Mouse (Mus musculus) Patski (cell line): ENCODE results near the gene Pcgf2. TPM values are rescaled to one million over a fixed set of nuclear protein-coding genes. Genes with fewer than 3 reads are reported as not detected.
"Not testable (repeated sequence)": the region's sequence is repeated elsewhere in the genome, so short reads cannot be mapped to it uniquely, and the experiment has no call there.

ENCODE experiments used
- ATAC-seq: fragments of 100-300 bp; one replicate; pipeline ENCODE4 v1.8.0; 2021
- CTCF ChIA-PET: fragments of 350-600 bp; sonication (Branson Sonifier 250); formaldehyde crosslinking; loops from one replicate; lab custom pipeline; 2022; ENCODE audit warnings: inconsistent platforms; lab: Charles Lee
- POLR2A ChIA-PET: fragments of 350-600 bp; sonication (Branson Sonifier 250); formaldehyde crosslinking; loops from one replicate; lab custom pipeline; 2022; ENCODE audit warnings: antibody characterized with exemption, inconsistent platforms; lab: Charles Lee
- DNase-seq: peaks from one replicate; pipeline ENCODE4 v3.0.0-alpha.2; 2011; ENCODE audit warnings: low read depth, low spot score
- H3K27me3 ChIP-seq: fragments of 371-371 bp; one replicate; pipeline ENCODE4 v1.5.1; 2021
- CTCF ChIP-seq: fragments of 100-300 bp; IDR thresholded peaks from one replicate; pipeline ENCODE4 v1.5.1; 2021
- in situ Hi-C: fragments of 300-500 bp; cut with MboI; formaldehyde crosslinking; loops from 3 replicates; pipeline ENCODE4 v1.11.1; 2018; ENCODE audit warnings: low pct_unique_long_range_greater_than_20kb, mixed read lengths
- polyA plus RNA-seq: library from polyadenylated mRNA; unstranded; gene quantifications from one replicate; pipeline ENCODE4 v1.2.3, GENCODE M21; 2021

The Pcgf2 gene
- polyA plus RNA-seq, 1 experiment from 2014 or later: 47.3 TPM

DNA sequence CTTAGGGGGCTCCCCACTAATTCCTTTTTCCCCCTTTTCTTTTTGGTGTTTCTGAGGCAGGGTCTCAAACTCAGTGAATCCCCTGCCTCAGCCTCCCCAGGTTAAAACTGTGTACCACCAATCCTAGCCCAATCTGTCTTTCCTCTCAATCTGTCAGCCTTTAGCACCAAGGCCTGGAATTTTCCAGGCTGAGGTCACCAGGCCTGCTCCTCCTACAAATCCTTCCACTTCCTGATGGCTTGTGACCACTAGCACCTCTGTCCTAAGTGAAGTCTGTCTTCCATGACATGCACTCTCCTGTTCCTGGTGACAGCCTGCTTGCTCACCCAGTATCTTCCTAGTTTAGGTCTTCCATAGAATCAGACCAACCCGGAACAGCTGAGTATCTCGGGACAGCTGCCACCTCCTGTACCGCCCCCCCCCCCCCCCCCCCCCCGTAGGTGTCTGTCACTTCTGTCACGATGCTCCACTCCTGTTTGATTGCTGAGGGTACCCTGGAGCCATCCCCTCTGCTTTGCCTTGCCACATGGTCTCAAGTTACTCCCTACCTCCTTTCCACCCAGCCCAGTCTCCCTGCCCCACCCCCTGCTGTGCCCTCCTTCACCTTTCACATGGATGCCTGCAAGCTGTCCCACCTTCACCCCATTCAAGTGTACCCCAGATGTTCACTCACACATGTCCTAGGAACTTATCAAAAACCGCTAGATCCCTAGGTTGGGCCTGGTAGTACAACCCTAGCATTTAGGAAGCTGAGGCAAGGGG, 42.9 kb downstream of the Pcgf2 start:
- POLR2A ChIA-PET: interaction anchor here (0.8 to 1.6 kb wide), 2 partner anchors 27 to 150 kb away, joined by 3 to 4 read pairs; no protein-coding TSS in a partner anchor
- H3K27me3 ChIP-seq: no peaks in the 10 kb centered on the region
- no peak for TF ChIP-seq CTCF
- in situ Hi-C loops: no loop called here
- ATAC-seq (no peak), DNase-seq (no peak)
- CTCF ChIA-PET: interaction anchor here (0.9 to 1.3 kb wide), 3 partner anchors 11 to 18 kb away, joined by 3 to 5 read pairs (median 3); no protein-coding TSS in a partner anchor

DNA sequence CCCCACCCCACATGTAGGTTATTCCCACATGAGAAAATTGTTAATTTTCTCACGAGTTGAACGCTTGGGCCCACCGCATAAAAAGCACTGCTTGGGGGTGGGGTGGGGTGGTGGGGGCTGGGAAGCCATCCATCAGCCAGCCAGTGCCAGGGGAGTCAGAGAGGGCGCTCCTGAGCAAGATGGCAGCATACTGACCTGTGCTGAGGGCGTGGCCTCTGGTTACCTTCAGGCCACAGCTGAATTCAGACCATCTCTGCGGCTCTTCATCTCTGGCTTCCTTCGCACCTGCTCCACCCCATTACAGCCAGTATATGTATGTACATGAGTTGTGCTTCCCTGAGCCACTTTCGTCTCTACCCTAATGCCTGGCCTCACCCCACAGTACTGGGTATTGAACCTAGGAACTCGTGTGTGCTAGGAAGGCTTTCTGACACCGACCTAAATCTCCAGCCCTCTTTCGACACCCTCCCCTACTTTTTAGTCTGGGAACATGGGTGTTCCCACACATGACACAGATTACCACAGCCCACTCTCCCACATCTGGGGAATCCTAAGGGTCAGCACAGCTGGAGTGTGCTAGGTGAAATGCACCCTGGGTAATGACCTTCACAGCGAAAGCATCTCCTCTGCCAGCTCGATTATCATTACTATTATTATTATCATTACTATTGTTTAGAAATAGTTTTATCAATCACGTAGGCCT, 43.9 kb downstream of the Pcgf2 start:
- CTCF ChIA-PET: interaction anchor here (1.3 kb wide), 1 partner anchor 19 kb away, joined by 3 read pairs; no protein-coding TSS in a partner anchor
- in situ Hi-C loops: no loop called here
- no peak for ATAC-seq
- POLR2A ChIA-PET: interaction anchor here (0.8 kb wide), 1 partner anchor 151 kb away, joined by 3 read pairs; no protein-coding TSS in a partner anchor
- TF ChIP-seq CTCF: no peak
- H3K27me3 ChIP-seq: no peaks in the 10 kb centered on the region
- DNase-seq: no peak

DNA sequence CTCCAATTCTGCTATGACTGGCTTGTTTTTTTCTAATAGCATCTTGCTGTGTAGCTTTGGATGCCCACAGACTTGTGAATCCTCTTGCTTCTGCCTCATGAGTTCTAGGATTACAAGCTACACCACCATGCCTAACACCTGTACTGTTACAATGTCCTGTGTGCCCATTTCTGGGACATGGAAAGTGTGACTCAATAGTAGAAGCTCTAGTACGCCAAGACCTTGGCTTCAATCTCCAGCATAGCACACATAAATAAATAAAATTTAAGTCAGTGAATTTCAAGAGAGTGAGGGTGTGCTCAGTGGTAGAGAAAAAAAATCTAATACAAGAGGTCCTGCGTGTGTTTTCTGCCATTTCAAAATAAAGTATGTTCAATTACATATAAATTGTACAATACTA, 46.1 kb downstream of the Pcgf2 start:
- CTCF ChIA-PET: interaction anchor here (1.0 to 2.1 kb wide), 2 partner anchors 9 to 35 kb away, joined by 3 to 6 read pairs; no protein-coding TSS in a partner anchor
- POLR2A ChIA-PET: no interaction called here
- DNase-seq (no peak), ATAC-seq (no peak)
- H3K27me3 ChIP-seq: no peaks in the 10 kb centered on the region
- TF ChIP-seq CTCF: no peak
- in situ Hi-C loops: no loop called here

DNA sequence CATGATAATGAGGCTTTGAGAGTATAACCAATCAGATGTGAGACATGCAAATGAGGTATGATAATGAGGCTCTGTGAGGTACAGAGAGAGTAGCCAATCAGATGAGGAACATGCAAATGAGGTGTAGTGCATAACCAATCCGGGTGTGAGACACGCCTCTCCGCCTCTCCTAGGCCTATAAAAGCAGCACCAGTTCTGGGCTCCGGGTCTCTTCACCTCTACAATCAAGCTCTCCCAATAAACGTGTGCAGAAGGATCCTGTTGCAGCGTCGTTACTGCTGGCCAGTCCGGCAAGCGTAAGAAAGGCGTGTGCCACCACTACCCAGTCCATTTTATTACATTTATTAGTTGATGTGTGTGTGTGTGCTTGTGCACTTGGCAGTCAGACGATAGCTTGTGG, 46.9 kb downstream of the Pcgf2 start:
- ATAC-seq, POLR2A ChIA-PET, H3K27me3 ChIP-seq, in situ Hi-C loops, DNase-seq: not testable (repeated sequence)
- CTCF ChIA-PET: interaction anchor here (2.1 kb wide), 1 partner anchor 8 kb away, joined by 6 read pairs; no protein-coding TSS in a partner anchor

DNA sequence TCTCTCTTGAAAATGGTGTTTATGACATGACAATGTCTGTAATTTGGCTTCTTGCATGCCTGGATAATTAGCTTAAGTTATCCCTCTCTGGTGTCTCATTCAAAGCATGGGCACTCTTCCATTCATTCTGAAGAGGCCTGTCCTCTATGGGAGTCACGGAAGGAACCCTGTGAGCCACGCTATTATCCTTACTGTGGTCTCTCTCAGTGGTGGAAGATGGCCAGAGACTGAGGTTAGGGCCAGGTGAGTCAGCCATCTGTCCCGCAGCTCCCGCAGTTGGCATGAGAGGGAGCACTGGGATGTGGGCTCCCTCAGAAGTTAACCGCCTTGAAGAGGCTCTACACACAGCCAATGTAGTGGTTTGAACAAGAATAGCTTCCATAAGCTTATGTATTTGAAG, 50.0 kb downstream of the Pcgf2 start:
- ATAC-seq (peak; percentile 39), DNase-seq (peak; percentile 55)
- CTCF ChIA-PET: interaction anchor here (1.3 kb wide), 1 partner anchor 48 kb away, joined by 3 read pairs; no protein-coding TSS in a partner anchor
- in situ Hi-C loops: no loop called here
- no peaks in the 10 kb centered on the region for H3K27me3 ChIP-seq
- TF ChIP-seq CTCF: no peak
- POLR2A ChIA-PET: interaction anchor here (1.5 kb wide), 1 partner anchor 11 kb away, joined by 3 read pairs; no protein-coding TSS in a partner anchor

DNA sequence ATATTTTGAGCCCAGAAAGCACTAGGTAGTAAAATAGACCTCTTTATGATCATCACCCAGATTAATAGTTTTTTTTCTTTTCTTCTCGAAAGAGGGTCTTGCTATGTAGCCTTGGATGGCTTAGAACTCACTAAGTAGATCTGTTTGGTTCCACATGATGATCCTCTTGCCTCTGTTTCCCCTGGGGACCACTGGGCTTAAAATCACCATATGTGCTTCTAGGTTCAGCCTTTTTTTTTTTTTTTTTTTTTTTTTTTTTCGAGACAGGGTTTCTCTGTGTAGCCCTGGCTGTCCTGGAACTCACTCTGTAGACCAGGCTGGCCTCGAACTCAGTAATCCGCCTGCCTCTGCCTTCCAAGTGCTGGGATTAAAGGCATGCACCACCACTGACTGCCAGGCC, 51.8 kb downstream of the Pcgf2 start:
- H3K27me3 ChIP-seq, POLR2A ChIA-PET, ATAC-seq, CTCF ChIA-PET, DNase-seq: not testable (repeated sequence)
- in situ Hi-C loops: loop anchor here (5.0 kb wide), 1 partner anchor 49 kb away; no protein-coding TSS in a partner anchor

DNA sequence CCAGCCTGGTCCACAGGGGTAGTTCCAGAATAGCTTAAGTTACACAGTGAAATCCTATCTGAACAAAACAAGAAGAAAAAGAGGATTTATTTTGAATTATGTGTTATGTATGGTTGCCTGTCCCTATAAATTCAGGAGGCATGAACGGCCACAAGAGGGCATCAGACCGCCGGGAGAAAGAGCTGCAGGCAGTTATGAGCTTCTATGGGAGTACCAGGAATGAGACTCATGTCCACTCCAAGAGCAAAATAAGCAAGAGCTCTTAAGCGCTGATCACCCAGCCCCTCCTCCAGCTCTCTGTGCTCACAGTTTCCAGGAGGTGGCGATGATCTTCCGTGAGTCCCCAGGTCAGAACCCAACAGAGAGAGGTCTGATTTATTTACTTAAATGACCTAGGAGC, 55.5 kb downstream of the Pcgf2 start:
- TF ChIP-seq CTCF: peak; percentile 85
- POLR2A ChIA-PET: interaction anchor here (0.7 kb wide), 1 partner anchor 15 kb away, joined by 3 read pairs; no protein-coding TSS in a partner anchor
- CTCF ChIA-PET: interaction anchor here (0.8 to 2.0 kb wide), 12 partner anchors 9 to 91 kb away, joined by 3 to 13 read pairs (median 4); partner anchors contain the start of genes Mllt6 and Pcgf2
- no peak for DNase-seq
- no peak for ATAC-seq
- in situ Hi-C loops: loop anchor here (5.0 kb wide), 1 partner anchor 52 kb away; no protein-coding TSS in a partner anchor
- H3K27me3 ChIP-seq: peaks cover 5% of the 10 kb centered on the region

DNA sequence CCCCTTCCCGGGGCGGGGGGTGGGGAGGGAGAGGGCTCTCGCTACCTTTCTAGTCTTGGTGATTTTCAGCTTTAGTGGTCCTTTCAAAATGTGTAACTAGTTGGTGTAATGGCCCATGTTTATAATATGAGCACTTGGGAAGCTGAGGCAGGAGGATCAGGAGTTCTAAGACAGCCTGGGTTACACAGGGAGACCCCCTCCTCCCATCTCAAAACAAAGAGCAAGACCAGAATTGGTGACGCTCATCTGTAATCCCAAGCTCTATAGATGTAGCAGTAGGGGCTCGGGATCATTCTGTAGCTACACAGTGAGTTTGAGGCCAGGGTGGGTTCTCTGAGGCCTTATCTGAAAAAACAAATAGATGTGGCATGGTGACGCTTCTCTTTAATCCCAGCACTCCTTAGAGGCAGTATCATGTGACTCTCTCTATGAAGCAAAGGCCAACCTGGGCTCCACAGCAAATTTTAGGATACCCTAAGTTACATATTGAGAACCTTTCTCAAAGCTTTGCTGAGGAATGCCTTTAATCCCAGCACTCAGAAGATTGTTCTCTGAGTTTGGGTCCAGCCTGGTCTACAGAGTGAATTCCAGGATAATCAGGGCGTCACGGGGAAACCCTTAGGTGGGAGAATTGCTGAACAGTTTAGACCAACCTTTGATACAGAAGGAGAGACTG, 56.8 kb downstream of the Pcgf2 start:
- POLR2A ChIA-PET: no interaction called here
- CTCF ChIA-PET: interaction anchor here (1.7 to 2.0 kb wide), 2 partner anchors 50 to 56 kb away, joined by 11 to 13 read pairs; partner anchors contain the start of gene Pcgf2
- DNase-seq (no peak), ATAC-seq (no peak)
- TF ChIP-seq CTCF: no peak
- peaks cover 5% of the 10 kb centered on the region for H3K27me3 ChIP-seq
- in situ Hi-C loops: no loop called here

DNA sequence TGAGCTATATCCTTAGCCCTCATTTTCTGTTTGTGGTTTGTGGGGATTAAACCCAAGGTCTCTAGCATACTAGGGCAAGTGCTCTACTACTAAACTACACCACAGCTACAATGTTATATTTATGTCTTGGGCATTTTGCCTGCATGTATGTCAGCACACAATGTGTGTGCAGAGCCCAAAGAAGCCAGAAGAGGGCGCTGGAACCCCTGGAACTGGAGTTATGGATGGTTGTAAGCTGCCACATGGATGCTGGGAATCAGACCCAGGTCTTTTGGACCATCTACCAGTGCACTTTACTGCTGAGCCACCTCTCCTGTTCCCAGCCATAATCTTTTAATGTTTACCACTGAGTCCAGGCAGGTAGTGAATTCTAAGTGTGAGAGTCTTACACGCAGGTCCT, 57.6 kb downstream of the Pcgf2 start:
- DNase-seq (no peak), ATAC-seq (no peak)
- peaks cover 7% of the 10 kb centered on the region for H3K27me3 ChIP-seq
- in situ Hi-C loops: no loop called here
- ChIA-PET CTCF (interaction anchor here (0.9 to 1.4 kb wide), 2 partner anchors 10 to 55 kb away, joined by 4 read pairs; no protein-coding TSS in a partner anchor), POLR2A (no interaction called here)
- TF ChIP-seq CTCF: peak; percentile 52

DNA sequence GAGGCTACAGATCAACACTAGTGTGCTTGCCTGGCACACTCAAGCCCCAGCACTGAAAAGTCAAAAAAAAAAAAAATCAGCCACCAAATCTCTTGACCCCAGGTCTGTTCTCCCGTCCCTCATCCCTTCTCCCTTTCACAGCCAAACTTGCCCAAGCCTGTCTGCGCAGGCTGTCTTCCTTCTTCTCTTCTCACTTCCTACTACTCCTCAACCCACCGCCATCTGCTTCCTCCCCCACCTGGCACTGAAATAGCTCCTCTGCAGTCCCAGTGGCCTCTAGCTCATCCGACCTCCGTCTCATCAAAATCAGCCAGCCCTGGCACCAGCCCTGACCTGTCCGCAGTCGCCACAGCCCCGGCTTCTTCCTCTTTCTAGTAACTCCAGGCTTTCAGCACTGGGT, 58.6 kb downstream of the Pcgf2 start:
- CTCF ChIA-PET: interaction anchor here (0.9 to 1.4 kb wide), 2 partner anchors 9 to 45 kb away, joined by 3 to 4 read pairs; no protein-coding TSS in a partner anchor
- ATAC-seq (no peak), DNase-seq (no peak)
- in situ Hi-C loops: no loop called here
- no peak for TF ChIP-seq CTCF
- POLR2A ChIA-PET: no interaction called here
- peaks cover 8% of the 10 kb centered on the region for H3K27me3 ChIP-seq

Other genes starting within 250 kb of the Pcgf2 start
- 0.17 TPM for gene 4933428G20Rik, start 200.2 kb downstream of the Pcgf2 start, polyA plus RNA-seq
- 1.8 TPM for gene Srcin1, start 124.3 kb downstream of the Pcgf2 start, polyA plus RNA-seq
- gene Epop, start 70.8 kb downstream of the Pcgf2 start, polyA plus RNA-seq: 5.3 TPM
- 28.1 TPM for gene Mllt6, start 37.1 kb downstream of the Pcgf2 start, polyA plus RNA-seq
- gene Cisd3, start 14.7 kb downstream of the Pcgf2 start, polyA plus RNA-seq: 60.3 TPM
- 246 TPM for gene Psmb3, start 2.9 kb upstream of the Pcgf2 start, polyA plus RNA-seq
- gene Pip4k2b, start 44.2 kb upstream of the Pcgf2 start, polyA plus RNA-seq: 30.9 TPM
- gene Cwc25, start 66.1 kb upstream of the Pcgf2 start, polyA plus RNA-seq: 20.1 TPM
- gene 1700001P01Rik, start 75.4 kb upstream of the Pcgf2 start, polyA plus RNA-seq: 0.10 TPM
- gene Rpl23, start 81.9 kb upstream of the Pcgf2 start, polyA plus RNA-seq: 568 TPM
- gene Lasp1, start 98.5 kb upstream of the Pcgf2 start, polyA plus RNA-seq: 246 TPM
- gene B230217C12Rik, start 140.3 kb upstream of the Pcgf2 start, polyA plus RNA-seq: 1.5 TPM
- 1.5 TPM for gene Fbxo47, start 183.7 kb upstream of the Pcgf2 start, polyA plus RNA-seq